Mouse (Mus musculus) liver, embryonic 12.5 days (tissue): Measurements from ENCODE around the gene Bank1. TPM values are rescaled to one million over a fixed set of nuclear protein-coding genes. Genes with fewer than 3 reads are reported as not detected.
"Not testable (repeated sequence)": the region's sequence is repeated elsewhere in the genome, so short reads cannot be mapped to it uniquely, and the experiment has no call there.

Experiments
- ATAC-seq: fragments of 200-750 bp; cut with Nextera tagmentation; 2 replicates; pipeline ENCODE4 v1.8.0; 2017; ENCODE audit warnings: moderate number of reproducible peaks, mild to moderate bottlenecking, moderate library complexity
- H3K27ac ChIP-seq: fragments of 300-500 bp; sonication (generic); 2 replicates; pipeline ENCODE4 v1.5.1; 2016; ENCODE audit warnings: mild to moderate bottlenecking
- H3K27me3 ChIP-seq: fragments of 300-500 bp; sonication (generic); replicated peaks from 2 replicates; pipeline ENCODE4 v1.6.1; 2016; ENCODE audit warnings: mild to moderate bottlenecking, moderate library complexity
- H3K36me3 ChIP-seq: fragments of 300-500 bp; sonication (generic); 2 replicates; pipeline ENCODE4 v1.6.1; 2016; ENCODE audit warnings: mild to moderate bottlenecking, moderate library complexity
- H3K4me1 ChIP-seq: fragments of 300-500 bp; sonication (generic); 2 replicates; pipeline ENCODE4 v1.6.1; 2016
- H3K4me2 ChIP-seq: fragments of 300-500 bp; sonication (generic); 2 replicates; pipeline ENCODE4 v1.6.1; 2016; ENCODE audit warnings: mild to moderate bottlenecking, moderate library complexity
- H3K4me3 ChIP-seq: fragments of 300-500 bp; sonication (generic); 2 replicates; pipeline ENCODE4 v1.5.1; 2016; ENCODE audit warnings: mild to moderate bottlenecking, moderate library complexity
- H3K9ac ChIP-seq: fragments of 300-500 bp; sonication (generic); 2 replicates; pipeline ENCODE4 v1.6.1; 2016; ENCODE audit warnings: mild to moderate bottlenecking, moderate library complexity
- H3K9me3 ChIP-seq: fragments of 300-500 bp; sonication (generic); replicated peaks from 2 replicates; pipeline ENCODE4 v1.6.1; 2016; ENCODE audit warnings: mild to moderate bottlenecking, moderate library complexity
- WGBS: fragments of 180-500 bp; shearing (Covaris S2); methylation state at CpG from one replicate; pipeline ENCODE4 v1.1.7; 2016; ENCODE audit not compliant: insufficient replicate concordance; 5-methylcytosine and 5-hydroxymethylcytosine counted together
- polyA plus RNA-seq: library from polyadenylated mRNA; unstranded; fragments of >200 nt; fragmentation: Nextera tagmentation; extraction: Ambion mirVana; gene quantifications from 2 replicates; pipeline ENCODE4 v1.2.1, GENCODE M21; 2016

Bank1 gene
- polyA plus RNA-seq, 1 experiment from 2014 or later, result 1.8 TPM

GRCm38 (mm10) chr3:136321936-136322335, 3.9 kb downstream of the Bank1 start:
- Histone ChIP-seq H3K27ac (no peak overlapping the region), H3K9me3 (no peaks in the 10 kb centered on the region), H3K9ac (no peak overlapping the region), H3K4me3 (no peak overlapping the region), H3K27me3 (no peaks in the 10 kb centered on the region), H3K4me2 (no peak overlapping the region), H3K4me1 (no peaks in the 10 kb centered on the region), H3K36me3 (no peaks in the 10 kb centered on the region)
- no peak for ATAC-seq
- WGBS, result 77% methylated on average over 3 of the region's 3 CpGs

- no peak overlapping the region for H3K4me2 ChIP-seq
- H3K27ac ChIP-seq, result no peak overlapping the region
- no peaks in the 10 kb centered on the region for H3K27me3 ChIP-seq
- H3K36me3 ChIP-seq, result no peaks in the 10 kb centered on the region
- H3K9me3 ChIP-seq, result no peaks in the 10 kb centered on the region
- H3K4me1 ChIP-seq, result no peaks in the 10 kb centered on the region
- no peak overlapping the region for H3K9ac ChIP-seq
- H3K4me3 ChIP-seq, result no peak overlapping the region
- ATAC-seq, result no peak
- WGBS, result 76% methylated on average over 1 of the region's 1 CpGs
Observed at GRCm38 (mm10) chr3:136308487-136308886, 17.4 kb downstream of the Bank1 start.

- ATAC-seq, result no peak
- no peak overlapping the region for H3K27ac ChIP-seq
- no peaks in the 10 kb centered on the region for H3K27me3 ChIP-seq
- no peaks in the 10 kb centered on the region for H3K36me3 ChIP-seq
- no peak overlapping the region for H3K4me3 ChIP-seq
- no peaks in the 10 kb centered on the region for H3K9me3 ChIP-seq
- no peak overlapping the region for H3K4me2 ChIP-seq
- no peaks in the 10 kb centered on the region for H3K4me1 ChIP-seq
- H3K9ac ChIP-seq, result no peak overlapping the region
- WGBS, result 57% methylated on average over 5 of the region's 5 CpGs
Observed at GRCm38 (mm10) chr3:136306564-136307158, 19.2 kb downstream of the Bank1 start.

- Histone ChIP-seq H3K4me2 (no peak overlapping the region), H3K27ac (no peak overlapping the region), H3K36me3 (no peaks in the 10 kb centered on the region), H3K9me3 (no peaks in the 10 kb centered on the region), H3K9ac (no peak overlapping the region), H3K4me1 (no peaks in the 10 kb centered on the region), H3K4me3 (no peak overlapping the region), H3K27me3 (no peaks in the 10 kb centered on the region)
- 21% methylated on average over 1 of the region's 1 CpGs for WGBS
- no peak for ATAC-seq
Observed at GRCm38 (mm10) chr3:136302541-136302940, 23.3 kb downstream of the Bank1 start.

- not testable (repeated sequence) for H3K36me3 ChIP-seq, H3K9me3 ChIP-seq, H3K9ac ChIP-seq, ATAC-seq, H3K4me1 ChIP-seq, H3K4me2 ChIP-seq, H3K4me3 ChIP-seq, H3K27ac ChIP-seq, H3K27me3 ChIP-seq
- 64% methylated on average over 2 of the region's 2 CpGs for WGBS
Observed at GRCm38 (mm10) chr3:136300810-136301209, 25.1 kb downstream of the Bank1 start.

- Histone ChIP-seq H3K4me1 (no peaks in the 10 kb centered on the region), H3K27me3 (no peaks in the 10 kb centered on the region), H3K9ac (no peak overlapping the region), H3K4me2 (no peak overlapping the region), H3K36me3 (no peaks in the 10 kb centered on the region), H3K27ac (no peak overlapping the region), H3K4me3 (no peak overlapping the region), H3K9me3 (no peaks in the 10 kb centered on the region)
- WGBS, result 67% methylated on average over 2 of the region's 2 CpGs
- no peak for ATAC-seq
Observed at GRCm38 (mm10) chr3:136297355-136297754, 28.5 kb downstream of the Bank1 start.

- Histone ChIP-seq H3K9me3 (no peaks in the 10 kb centered on the region), H3K27ac (no peak overlapping the region), H3K36me3 (no peaks in the 10 kb centered on the region), H3K4me1 (no peaks in the 10 kb centered on the region), H3K9ac (no peak overlapping the region), H3K27me3 (no peaks in the 10 kb centered on the region), H3K4me3 (no peak overlapping the region), H3K4me2 (no peak overlapping the region)
- no peak for ATAC-seq
- 69% methylated on average over 2 of the region's 2 CpGs for WGBS
Observed at GRCm38 (mm10) chr3:136295250-136295649, 30.6 kb downstream of the Bank1 start.

- H3K27me3 ChIP-seq, result no peaks in the 10 kb centered on the region
- H3K4me2 ChIP-seq, result no peak overlapping the region
- no peak for ATAC-seq
- H3K4me1 ChIP-seq, result no peaks in the 10 kb centered on the region
- H3K9ac ChIP-seq, result no peak overlapping the region
- H3K36me3 ChIP-seq, result no peaks in the 10 kb centered on the region
- H3K4me3 ChIP-seq, result no peak overlapping the region
- no peak overlapping the region for H3K27ac ChIP-seq
- H3K9me3 ChIP-seq, result no peaks in the 10 kb centered on the region
- WGBS, result 60% methylated on average over 2 of the region's 2 CpGs
Observed at GRCm38 (mm10) chr3:136287883-136288282, 38.0 kb downstream of the Bank1 start.

- ATAC-seq, result no peak
Observed at GRCm38 (mm10) chr3:136264969-136265595, 60.8 kb downstream of the Bank1 start.

GRCm38 (mm10) chr3:136257761-136258160, 68.1 kb downstream of the Bank1 start:
- ATAC-seq, result no peak
- Histone ChIP-seq H3K9ac (no peak overlapping the region), H3K4me2 (no peak overlapping the region), H3K9me3 (no peaks in the 10 kb centered on the region), H3K4me1 (no peaks in the 10 kb centered on the region), H3K27ac (no peak overlapping the region), H3K27me3 (no peaks in the 10 kb centered on the region), H3K4me3 (no peak overlapping the region), H3K36me3 (no peaks in the 10 kb centered on the region)
- WGBS, result 77% methylated on average over 3 of the region's 3 CpGs

More at GRCm38 (mm10) chr3:136264969-136265595, 60.8 kb downstream of the Bank1 start:
- H3K9me3 ChIP-seq, result no peaks in the 10 kb centered on the region
- no peak overlapping the region for H3K4me3 ChIP-seq
- H3K36me3 ChIP-seq, result no peaks in the 10 kb centered on the region
- no peak overlapping the region for H3K27ac ChIP-seq
- no peak overlapping the region for H3K9ac ChIP-seq
- no peaks in the 10 kb centered on the region for H3K4me1 ChIP-seq
- no peak overlapping the region for H3K4me2 ChIP-seq
- H3K27me3 ChIP-seq, result no peaks in the 10 kb centered on the region
- WGBS, result 73% methylated on average over 8 of the region's 8 CpGs

- no peaks in the 10 kb centered on the region for H3K4me1 ChIP-seq
- H3K36me3 ChIP-seq, result no peaks in the 10 kb centered on the region
- no peak overlapping the region for H3K4me3 ChIP-seq
- WGBS, result 31% methylated on average over 2 of the region's 2 CpGs
- no peaks in the 10 kb centered on the region for H3K27me3 ChIP-seq
- no peak overlapping the region for H3K9ac ChIP-seq
- no peak overlapping the region for H3K27ac ChIP-seq
- no peak overlapping the region for H3K4me2 ChIP-seq
- no peak for ATAC-seq
- H3K9me3 ChIP-seq, result no peaks in the 10 kb centered on the region
Observed at GRCm38 (mm10) chr3:136254713-136255112, 71.2 kb downstream of the Bank1 start.

GRCm38 (mm10) chr3:136252820-136253219, 73.0 kb downstream of the Bank1 start:
- Histone ChIP-seq H3K9ac (no peak overlapping the region), H3K9me3 (no peaks in the 10 kb centered on the region), H3K36me3 (no peaks in the 10 kb centered on the region), H3K27me3 (no peaks in the 10 kb centered on the region), H3K27ac (no peak overlapping the region), H3K4me2 (no peak overlapping the region), H3K4me1 (no peaks in the 10 kb centered on the region), H3K4me3 (no peak overlapping the region)
- WGBS, result 19% methylated on average over 4 of the region's 4 CpGs
- ATAC-seq, result no peak

GRCm38 (mm10) chr3:136251578-136251977, 74.3 kb downstream of the Bank1 start:
- ATAC-seq, result no peak
- H3K27me3 ChIP-seq, result no peaks in the 10 kb centered on the region
- no peaks in the 10 kb centered on the region for H3K4me1 ChIP-seq
- 70% methylated on average over 4 of the region's 4 CpGs for WGBS
- H3K9me3 ChIP-seq, result no peaks in the 10 kb centered on the region
- H3K9ac ChIP-seq, result no peak overlapping the region
- no peak overlapping the region for H3K27ac ChIP-seq
- no peak overlapping the region for H3K4me2 ChIP-seq
- no peak overlapping the region for H3K4me3 ChIP-seq
- H3K36me3 ChIP-seq, result no peaks in the 10 kb centered on the region
